Mouse (Mus musculus) spleen, adult 18-20 months (tissue): Measurements from ENCODE around the gene Nav2.

Experiments
- DNase-seq, 2 experiments: peaks; one replicate each; pipeline ENCODE4 v3.0.0; 2022; ENCODE audit warnings: mixed read lengths in 2 of 2

Nav2 gene

DNA sequence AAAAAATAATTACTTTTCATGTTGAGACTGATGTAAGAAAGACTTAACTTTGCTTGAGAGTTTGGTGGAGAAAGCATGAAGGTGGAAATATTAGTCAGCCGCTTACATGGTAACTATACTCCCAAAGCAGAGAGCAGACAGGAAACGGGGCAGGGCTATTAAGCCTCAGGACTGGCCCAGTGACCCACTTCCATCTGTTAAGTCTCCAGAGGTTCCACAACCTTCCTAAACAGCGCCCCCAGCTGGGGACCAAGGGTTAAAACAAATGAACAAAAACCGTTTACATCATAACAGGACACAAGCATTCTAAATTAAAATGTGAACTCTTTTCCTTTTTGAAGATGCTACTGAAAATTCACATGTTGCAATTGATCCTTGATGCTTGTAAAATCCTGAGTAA, 29.7 kb downstream of the Nav2 start:
- DNase-seq, result peak in 1 of 2 experiments; percentile 40

DNA sequence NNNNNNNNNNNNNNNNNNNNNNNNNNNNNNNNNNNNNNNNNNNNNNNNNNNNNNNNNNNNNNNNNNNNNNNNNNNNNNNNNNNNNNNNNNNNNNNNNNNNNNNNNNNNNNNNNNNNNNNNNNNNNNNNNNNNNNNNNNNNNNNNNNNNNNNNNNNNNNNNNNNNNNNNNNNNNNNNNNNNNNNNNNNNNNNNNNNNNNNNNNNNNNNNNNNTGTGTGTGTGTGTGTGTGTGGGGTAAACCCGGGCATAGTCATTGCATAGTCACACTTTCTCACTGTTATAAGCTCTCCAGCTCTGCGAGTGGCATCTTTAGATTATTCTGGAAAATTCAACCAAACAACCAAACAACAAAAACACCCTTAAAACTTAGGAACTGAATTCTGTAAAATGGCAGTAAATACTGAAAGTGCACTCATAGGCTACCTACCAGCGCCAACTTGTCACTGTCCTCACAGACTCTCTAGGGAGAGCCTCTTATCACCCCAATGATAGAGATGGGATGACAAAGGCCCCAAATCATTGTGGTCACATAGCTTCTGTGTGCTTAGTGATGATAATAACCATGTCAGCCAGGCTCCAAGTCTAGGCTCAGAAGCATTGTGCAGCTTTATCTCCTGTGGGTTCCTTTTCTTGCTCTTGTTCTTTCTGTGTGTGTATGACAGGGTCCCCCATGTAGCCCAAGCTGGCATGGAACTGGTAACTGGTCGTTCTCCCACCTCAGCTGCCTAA, 40.0 kb downstream of the Nav2 start:
- DNase-seq, result no peak

DNA sequence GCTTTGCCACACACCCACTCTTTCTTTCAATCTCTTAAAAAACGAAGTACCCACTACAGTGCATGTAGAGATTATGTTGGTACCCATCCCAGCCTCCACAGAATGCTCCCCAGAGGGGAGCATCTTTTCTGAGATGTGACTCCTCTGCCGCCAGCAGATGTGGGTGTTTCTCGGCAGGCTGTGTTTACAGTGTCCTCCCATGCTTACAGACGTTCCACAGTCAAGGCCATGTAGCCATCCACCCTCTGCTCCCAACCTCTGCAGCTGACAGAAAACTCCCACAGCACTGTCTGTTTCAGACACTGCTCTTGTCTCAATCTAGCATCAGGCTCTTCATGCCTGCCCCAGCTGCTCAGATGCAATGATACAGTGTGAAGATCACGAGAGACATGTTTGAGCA, 46.0 kb downstream of the Nav2 start:
- no peak for DNase-seq

DNA sequence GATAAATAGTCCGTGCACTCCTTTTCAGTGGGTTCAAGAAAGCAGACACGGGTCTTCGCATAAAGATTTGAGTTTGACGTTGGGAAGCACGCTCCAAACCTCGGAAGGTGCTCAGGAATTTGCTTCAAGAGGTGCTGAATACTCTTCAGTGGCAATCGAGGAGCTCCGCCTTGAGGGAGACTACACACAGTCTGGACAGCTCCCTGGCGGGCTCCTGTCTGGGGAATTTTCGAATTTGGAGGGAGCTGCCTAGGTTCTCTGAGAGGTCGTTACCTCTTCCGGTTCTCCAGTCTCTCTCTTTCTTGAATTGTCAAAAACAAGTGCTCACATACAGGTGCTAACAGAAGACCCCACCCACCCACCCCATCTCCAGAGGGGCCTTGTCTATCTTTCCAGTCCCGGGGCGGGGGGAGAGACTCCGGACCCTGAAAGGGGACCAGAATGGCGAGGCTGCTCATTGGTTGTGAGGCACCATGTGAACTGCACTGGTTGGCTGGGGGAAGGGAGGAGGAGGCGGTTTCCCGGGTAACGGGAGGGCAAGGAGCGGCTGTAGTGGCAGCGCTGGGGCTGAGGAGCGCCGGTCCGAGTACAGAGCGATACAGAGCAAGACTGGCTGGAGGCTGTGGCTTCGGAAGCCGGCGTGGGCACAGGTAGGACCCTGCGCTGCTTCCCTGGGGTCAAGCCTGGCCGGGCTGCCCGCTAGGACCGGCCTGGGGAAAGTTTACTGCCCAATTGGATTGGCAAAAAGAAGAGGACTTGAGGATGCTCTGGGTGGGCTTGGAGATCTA, 50.2 kb downstream of the Nav2 start:
- peak in 1 of 2 experiments; percentile 6 for DNase-seq

DNA sequence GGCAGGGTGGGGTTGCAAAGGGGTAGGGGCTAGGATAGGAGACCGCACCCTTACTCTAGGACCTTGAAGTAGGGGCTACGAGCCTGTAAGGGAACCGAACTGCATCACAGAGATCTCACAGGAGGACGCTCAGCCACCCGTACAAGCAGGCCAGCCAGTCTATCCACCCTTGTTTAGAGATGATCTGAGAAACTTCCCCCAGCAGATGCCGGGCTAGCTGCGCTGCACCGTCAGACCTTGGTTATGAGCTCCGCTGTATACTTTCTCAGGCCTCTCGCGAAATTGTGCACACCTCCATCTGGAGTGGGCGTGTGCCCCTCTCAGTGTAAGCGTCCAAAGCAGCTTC, 50.8 kb downstream of the Nav2 start:
- DNase-seq, result no peak

DNA sequence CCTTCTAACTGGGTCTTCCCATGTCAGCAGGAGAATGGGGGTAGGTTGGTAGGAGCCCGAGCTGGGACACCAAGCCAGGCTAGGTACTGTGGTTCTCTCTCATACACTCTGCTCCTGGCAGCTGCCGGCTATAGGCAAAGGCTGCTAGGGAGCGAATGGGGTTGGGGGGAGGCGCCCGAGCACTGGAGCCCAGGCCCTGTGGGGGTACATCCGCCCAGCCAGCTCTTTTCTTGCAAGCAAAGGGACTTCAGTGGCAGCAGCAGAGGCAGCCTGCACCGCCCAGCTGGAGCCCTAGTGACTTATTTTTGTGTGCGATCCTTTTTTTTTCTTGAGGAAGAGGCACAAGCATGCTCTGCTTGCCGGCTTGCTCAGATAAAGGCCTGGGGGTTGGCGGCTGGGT, 51.6 kb downstream of the Nav2 start:
- DNase-seq, result no peak

DNA sequence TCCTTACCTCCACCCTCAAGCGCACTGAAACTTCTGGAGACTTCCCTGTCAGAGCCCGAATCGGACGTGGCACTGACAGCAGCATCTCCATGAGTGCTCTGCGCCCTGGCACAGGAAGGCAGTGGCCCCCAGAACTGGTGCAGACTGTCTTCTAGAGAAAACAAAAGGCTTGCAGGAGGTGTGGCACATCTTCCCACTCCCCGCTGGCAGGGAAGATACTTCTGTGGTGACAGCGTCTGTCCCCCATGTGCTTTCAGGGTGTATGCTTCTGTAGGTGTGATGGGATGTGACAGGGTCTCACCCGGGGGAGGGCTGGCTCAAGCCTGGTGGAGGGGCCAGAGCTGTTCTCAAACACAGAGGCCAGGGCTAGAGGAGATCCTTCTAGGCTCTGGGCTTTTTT, 53.0 kb downstream of the Nav2 start:
- DNase-seq, result no peak

DNA sequence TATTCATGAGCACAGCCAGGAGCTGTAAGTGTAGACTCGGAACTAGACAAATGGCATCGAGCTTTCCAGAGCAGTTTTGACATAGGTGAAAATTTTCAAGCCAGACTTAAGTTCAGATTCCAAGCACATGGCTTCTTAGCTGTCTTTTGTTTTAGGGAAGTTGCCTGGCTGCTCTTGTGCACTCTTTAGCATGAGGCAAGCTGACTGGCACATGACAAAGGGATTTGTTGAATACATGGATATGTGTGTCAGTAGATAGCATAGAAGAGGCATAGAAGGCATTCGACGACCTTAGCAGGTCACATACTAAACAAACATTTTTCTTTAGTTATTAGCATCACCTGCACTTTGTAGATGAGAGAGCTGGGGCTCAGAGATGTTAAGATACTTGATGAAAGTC, 53.4 kb downstream of the Nav2 start:
- no peak for DNase-seq

DNA sequence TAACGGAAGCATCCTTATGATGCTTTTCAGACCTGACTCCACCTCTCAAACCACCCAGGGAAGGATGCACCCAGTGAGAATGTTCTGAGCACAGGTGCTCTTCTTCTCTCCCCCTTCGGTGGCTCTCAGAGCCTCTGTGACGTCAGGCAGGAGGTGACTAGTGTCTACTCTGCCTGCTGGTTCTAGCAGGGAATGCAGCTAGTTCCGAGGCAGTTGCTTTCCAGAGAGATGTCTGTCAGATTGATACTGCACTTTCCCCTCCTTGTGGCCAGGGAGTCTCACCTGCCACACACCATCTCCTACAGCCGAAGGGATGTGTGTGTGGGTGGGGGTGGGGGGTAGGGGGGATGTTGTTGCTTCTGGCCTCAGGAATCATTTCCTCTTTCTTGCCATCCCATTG, 54.6 kb downstream of the Nav2 start:
- no peak for DNase-seq

DNA sequence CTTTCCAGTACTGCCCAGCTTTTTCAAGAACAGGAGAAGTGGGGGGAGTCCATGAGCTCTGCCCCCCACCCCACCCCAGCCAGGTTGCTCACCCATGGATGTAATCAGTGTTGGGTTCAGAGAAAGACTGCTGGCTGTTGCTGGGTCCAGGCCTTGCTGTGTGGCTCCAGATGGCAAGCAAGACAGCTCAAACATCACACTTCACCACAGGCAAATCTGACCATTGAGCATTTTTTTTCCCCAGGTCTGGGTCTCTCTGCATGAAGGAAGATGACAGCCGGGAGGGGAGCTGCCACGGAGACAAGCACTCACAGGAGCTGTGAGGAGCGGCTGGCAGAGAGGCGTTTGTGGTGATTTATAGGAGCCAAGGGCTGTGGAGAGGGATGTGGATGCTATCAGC, 55.0 kb downstream of the Nav2 start:
- no peak for DNase-seq

DNA sequence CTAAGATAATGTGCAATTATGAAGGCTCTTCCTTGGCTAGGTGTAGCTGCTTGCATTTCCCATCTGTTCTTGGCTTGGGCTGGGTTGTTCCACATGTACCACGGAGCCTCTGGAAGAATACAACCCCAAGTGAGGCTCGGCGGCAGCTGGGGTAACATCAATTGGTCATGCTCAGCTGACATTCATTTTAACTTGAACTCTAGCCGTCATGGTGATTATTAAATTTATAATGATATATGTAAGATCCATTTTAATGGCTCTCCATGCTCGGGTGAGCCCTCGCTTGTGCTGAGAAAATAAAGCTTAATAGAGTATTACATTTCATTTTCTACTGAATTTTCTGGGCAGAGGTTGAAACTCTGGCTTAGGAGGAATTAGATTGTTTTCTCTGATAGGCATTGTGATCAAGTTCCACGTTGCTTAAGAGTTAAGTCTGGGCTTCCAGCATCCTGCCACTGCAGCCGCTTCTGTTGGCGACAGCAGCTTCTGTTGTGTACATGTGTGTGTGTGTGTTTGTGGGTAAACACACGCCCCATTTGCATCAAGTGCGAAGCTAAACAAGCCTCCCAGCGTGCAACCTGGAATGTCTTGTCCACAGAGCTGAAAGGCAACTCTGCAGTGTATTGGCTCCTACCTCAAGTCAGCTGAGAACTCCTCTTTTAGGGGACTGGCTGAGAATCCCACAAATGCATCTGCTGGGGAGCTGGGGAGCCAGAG, 57.4 kb downstream of the Nav2 start:
- DNase-seq, result no peak

DNA sequence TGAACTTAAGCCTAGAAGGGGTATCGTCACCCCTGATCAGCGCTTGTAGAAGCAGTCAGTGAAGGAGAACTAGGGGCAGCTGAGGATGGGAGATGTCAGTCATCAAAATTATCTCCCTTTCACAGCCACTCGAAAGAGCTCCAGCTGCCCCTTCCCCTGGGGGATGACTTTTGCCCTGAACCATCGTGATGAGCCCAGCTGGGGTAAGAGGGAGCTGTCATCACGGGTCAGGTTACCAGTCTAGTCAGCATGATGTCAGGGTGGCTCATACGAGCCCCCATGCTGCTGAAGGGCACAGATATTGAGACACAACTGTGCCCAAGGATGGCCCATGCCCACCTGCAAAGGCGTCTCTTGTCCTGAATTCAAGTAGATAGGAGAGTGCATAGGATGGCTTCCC, 72.5 kb downstream of the Nav2 start:
- DNase-seq, result no peak

DNA sequence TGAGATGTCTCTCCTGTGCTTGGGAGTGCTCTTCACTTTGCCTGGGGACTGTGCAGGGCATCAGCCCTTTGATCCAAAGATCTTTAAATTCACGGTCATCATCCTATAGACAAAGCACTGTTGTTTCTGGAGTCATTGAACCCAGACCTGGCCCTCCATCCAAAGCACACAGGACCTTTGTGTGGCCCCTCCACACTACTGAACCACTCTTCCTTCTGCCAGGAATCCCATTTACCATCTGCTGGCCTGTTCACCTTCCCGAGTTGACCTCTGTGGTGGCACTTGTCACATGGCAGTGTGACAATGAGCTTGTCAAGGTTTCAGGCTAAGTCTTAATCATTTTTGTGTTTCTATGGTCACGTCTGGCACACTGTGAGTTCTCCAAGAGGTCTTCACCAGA, 73.3 kb downstream of the Nav2 start:
- no peak for DNase-seq

DNA sequence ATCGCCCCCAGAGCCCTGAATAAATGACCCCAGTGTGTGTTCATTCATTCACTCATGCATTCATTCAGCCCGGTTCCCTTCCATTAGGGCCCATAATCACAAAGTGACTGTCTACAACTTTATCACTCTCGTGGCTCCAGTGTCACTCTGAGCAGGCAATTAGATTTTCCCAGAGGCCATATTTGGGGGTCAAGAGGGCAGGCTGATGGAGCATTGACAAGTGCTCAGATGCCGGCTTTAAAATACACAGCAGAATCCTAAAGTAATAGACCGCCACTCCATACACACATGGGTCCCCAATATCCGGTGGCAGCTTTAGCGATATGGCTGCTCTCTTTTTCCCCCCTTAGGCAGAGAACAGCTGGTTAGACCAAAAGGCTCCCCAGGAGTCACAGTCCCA, 74.1 kb downstream of the Nav2 start:
- DNase-seq, result no peak

DNA sequence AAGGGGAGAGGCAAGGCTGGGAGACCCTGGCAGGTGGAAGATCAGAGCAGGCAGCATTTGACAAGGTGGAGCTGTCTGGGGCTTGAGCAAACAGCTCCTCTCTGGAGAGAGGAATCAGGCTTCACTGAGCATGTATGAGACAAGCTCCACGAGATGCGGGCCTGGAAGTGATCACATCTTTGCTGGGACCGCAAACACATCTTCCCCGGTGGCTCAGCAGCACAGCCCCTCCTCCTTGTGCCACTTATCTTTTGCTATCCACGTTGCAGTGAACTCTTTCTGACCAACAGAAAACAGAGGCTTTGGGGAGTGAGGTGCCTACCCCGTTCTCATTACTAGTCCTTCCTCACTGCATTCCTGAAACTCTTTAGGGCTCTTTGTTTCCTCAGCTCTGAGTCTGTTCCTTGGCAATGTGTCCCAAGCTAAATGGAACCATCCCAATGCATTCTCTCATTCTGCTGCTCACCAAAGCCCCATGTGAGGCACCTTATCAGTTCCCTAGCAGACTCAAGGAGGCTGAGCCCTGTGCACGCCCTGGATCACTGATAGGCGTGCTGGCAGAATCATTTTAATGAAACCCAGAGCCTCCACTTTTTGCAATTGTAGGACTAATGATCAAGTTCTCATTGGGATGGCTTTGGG, 83.5 kb downstream of the Nav2 start:
- no peak for DNase-seq

DNA sequence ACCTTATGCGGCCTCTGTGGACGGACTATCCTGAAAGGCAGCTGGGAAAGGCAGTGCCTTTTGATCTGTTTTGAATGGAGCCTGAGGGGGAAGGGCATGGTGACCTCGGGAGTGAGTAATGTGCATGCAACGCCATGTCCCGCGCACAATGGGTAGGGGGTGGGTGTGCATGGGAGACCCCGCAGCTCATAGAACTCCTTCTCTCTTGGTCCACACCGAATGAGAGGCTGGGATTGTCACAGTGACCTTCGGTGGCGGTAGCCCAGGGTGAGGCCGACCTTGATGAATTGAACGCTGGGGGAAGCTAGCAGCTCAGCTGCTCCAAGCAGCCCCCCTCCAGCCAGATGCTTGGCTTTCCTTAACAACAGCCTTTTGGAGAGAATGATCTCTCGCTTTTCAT, 86.7 kb downstream of the Nav2 start:
- no peak for DNase-seq

DNA sequence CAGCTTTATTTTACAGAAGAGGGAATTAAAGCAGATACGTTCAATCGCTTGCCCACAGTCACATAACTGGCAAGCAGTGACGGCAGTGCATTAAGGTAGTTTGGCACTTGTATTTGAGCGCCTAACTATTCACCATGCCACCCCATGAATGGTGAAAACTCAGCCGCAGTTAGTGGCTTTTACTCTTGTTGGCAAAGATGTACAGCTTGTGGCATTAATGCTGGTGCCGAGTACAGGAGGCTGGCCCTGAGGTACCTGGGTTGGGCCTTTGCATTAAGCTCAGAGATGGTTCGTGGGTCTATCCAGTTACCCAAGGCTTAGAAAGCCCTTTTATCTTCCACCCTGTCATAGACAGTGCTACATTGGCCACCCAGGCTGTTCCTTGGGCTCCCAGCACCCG, 87.2 kb downstream of the Nav2 start:
- DNase-seq, result no peak

DNA sequence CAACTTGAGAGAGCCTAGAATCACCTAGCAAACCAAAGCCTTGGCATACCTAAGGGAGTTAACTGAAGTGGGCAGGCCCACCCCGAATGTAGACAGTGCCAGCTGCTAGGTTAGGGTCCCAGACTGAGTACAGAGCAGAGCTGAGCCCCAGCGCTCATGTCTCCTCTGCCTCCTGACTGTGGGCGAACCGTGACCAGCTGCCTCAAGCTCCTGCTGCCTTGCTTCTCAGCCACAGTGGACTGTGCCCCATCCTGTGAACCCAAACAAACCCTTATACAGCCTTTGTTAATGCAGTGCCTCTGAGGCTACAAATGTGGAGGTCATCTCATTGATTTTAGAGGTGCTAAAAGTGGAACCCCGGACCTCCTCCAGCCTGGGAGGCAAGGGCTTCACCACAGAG, 88.3 kb downstream of the Nav2 start:
- no peak for DNase-seq

DNA sequence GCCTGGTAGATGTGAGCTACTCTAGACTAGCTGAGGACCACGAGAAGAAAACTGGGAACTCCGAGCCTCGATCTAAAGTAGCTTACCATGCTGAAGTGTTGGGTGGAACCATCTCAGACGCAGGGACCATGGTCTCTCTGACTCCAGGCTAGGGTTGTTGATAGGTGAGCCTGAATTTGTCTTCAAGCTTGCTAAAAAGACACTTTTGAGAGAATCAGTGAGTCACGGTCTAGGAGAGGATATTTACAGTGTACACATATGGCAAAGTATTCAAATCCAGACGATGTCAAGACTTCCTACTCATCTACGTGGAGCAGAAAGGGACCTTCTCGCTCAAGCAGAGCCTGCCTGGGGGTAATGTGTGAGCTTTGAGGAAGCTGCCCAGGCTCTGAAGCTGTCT, 89.6 kb downstream of the Nav2 start:
- DNase-seq, result no peak

DNA sequence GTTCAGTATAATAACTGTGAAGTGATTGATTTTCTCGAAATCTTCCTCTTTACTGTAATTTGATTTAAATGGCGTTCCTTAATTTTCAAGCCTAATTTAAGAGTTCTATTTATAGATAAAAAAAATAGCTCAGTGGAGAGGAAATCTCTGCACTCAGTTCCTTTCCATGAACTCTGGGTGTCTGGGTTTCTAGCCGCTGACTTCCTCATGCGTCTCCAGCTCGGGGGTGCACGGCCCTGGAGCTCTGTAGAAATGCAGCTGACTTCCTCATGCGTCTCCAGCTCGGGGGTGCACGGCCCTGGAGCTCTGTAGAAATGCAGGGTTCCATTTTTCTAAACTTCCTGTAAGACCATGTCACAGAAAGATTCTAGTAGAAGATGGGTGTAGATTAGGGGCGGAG, 90.1 kb downstream of the Nav2 start:
- DNase-seq, result no peak

DNA sequence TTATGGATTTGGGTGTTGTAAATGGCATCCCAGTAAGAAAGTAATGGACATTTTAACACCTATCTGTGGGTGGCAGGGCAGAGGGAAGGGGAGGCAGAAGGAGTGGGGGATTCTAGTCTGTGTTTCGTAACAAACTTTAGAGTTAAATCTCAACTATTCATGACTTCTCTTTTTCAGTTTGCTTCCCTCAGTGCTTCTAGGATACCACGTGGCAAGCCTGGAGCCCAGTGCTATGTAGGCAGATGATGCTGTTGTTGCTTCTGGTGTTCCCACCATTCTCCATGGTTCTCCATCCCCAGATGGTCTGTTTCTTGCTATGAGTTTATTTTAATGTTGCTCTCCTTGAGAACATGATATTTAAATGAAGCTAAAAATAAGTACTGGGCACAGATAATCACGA, 92.3 kb downstream of the Nav2 start:
- no peak for DNase-seq

DNA sequence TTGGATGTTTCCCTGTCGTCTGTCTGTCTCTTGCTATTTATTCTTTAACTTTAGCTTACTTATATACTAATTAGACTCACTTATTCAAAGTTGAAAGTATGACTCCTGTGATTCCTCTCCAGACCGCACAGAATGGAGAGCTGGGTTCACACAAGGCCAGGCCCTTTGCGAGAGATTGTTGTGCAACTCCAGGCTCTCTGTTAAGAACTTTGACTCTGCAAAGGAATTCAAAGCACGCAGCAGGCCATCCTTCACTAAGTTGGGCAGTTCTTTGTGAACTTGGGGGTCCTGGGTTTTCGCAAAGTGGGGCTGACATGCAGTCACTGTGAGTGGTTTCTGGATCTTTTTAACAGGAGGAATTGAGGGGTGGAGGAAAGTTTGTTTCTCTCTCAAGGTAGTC, 95.9 kb downstream of the Nav2 start:
- no peak for DNase-seq

DNA sequence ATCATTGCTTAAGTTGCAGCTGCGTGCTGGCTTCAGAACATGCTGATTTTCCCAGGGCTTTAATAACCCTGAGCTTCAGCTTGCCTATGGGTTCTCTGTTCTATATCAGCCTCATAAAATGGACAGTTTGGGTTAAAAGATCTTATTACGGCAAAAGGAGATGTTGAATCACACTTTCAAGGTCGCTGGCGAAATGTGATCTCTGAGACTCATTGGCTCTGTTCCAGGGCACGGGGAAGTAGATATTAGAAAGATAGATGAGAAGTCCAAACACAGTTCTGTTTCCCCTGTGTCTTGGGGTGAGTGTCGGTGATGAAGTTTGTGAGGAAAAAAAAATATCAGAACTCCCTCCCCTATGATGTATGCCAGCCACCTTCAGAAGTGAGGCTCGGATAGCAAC, 98.4 kb downstream of the Nav2 start:
- no peak for DNase-seq

DNA sequence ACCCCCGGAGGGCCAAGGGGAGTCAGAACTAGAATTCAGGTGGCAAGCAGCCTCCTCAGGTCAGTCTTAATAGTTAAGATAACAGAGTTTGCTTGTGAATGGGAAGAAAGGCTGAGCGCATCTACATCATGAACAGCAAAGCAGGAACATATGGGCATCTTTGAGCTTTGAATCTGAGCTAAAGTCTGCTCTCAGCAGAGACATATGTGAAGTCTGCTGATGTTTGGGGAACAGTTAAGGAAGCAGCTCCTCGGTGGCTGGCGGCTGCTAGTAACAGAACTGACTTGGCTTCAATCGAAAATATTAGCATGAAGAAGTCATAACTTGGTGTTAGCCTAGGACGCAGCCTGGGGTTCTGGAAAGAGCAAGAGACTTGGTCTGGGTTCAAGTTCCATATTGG, 102.2 kb downstream of the Nav2 start:
- no peak for DNase-seq
